Mouse (Mus musculus): Measurements from ENCODE around the gene Ctbp2. TPM values are rescaled to one million over a fixed set of nuclear protein-coding genes. Genes with fewer than 3 reads are reported as not detected.
"Not testable (repeated sequence)": the region's sequence is repeated elsewhere in the genome, so short reads cannot be mapped to it uniquely, and the experiment has no call there.

The Ctbp2 gene
- total RNA-seq, 2 experiments from 2014 or later: 44.5 to 45.0 TPM

- no peak for ATAC-seq (replicated peaks; ENCODE audit: poor library complexity)
These were observed 3.0 kb downstream of the Ctbp2 start for GRCm38 (mm10) chr7:133121080-133121607.

GRCm38 (mm10) chr7:133120221-133120751, 3.9 kb downstream of the Ctbp2 start:
- ATAC-seq (replicated peaks; ENCODE audit: poor library complexity): no peak

GRCm38 (mm10) chr7:133117815-133118214, 6.3 kb downstream of the Ctbp2 start:
- ATAC-seq (replicated peaks; ENCODE audit: poor library complexity): no peak

- no peak for ATAC-seq (replicated peaks; ENCODE audit: poor library complexity)
These were observed 7.6 kb downstream of the Ctbp2 start for GRCm38 (mm10) chr7:133116542-133116941.

DNA sequence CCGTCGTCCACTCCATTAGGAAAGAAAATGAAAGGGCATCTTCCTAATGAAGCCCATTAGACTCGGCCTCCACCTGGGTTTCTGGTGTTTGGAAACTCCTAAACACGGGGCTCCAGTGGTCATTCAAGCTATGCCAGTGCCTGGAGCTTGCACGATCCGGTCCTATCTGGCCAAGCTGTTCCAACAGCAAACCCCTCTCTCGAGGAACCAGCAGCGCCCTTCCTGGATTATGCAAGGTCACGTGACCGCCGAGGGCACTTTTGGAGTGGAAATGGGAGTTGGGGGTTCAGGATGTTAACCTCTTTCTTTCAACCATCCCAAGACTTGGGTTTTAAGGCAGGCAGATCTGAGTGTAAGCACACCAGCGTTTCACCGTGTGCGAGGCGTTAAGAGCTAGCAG, 8.3 kb downstream of the Ctbp2 start:
- ATAC-seq (replicated peaks; ENCODE audit: poor library complexity): peak; percentile 59

DNA sequence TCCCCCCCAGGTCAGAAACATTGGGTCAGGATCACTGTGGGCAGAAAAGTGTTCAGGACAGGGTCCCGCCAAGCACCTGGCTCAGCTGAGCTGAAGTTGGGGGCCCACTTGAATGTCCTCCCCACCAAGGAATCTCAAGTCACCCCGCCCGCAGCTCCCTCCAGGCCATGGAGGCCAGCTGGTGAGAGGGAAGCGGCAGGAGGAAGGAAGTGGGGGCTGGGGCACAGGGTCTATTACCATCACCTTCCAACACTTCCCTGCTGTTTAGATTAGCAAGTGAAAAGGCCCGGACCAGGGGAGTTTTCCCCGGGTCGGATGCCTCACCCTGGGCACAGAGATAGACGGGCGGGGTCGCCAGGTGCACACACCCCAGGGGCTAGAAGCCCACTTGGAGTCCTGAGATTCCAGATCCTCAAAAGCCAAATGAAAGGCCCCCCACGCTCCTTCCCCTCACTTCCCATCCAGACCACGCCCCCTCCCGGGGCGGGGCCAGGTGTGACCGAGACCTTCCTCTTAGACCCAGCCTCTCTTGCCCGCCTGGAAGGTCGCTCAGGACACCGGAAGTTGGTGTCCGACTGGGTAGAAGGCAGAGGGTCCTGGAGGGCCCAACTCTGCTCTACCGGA, 9.2 kb downstream of the Ctbp2 start:
- peak; percentile 79 for ATAC-seq (replicated peaks; ENCODE audit: poor library complexity)

GRCm38 (mm10) chr7:133113185-133113895, 10.8 kb downstream of the Ctbp2 start:
- ATAC-seq (replicated peaks; ENCODE audit: poor library complexity): no peak

DNA sequence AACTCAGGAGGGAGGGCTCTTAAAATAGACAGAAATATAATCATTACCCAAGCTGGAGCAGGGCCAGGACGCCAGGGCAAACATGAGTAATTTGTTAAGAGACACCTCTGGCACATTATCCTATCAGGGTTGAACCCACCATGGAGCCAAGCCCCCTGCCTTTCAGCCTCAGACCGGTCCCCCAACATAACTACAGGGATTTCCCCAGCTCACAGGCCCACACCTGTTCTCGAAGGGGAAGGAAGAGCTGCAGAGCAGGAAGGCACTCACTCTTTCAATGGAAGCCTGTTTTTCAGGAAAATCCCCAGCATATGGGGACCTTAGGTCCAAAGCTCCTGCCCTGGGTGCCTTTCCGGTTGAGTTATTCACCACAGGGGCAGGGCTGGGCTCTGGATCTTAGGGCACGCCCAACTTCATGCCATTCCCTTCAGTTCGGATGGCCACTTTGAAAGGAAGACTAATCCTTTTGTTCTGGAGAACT, 11.8 kb downstream of the Ctbp2 start:
- ATAC-seq (replicated peaks; ENCODE audit: poor library complexity): no peak

GRCm38 (mm10) chr7:133109442-133109841, 14.7 kb downstream of the Ctbp2 start:
- no peak for ATAC-seq (replicated peaks; ENCODE audit: poor library complexity)

- no peak for ATAC-seq (replicated peaks; ENCODE audit: poor library complexity)
These were observed 15.5 kb downstream of the Ctbp2 start for GRCm38 (mm10) chr7:133108695-133109094.

DNA sequence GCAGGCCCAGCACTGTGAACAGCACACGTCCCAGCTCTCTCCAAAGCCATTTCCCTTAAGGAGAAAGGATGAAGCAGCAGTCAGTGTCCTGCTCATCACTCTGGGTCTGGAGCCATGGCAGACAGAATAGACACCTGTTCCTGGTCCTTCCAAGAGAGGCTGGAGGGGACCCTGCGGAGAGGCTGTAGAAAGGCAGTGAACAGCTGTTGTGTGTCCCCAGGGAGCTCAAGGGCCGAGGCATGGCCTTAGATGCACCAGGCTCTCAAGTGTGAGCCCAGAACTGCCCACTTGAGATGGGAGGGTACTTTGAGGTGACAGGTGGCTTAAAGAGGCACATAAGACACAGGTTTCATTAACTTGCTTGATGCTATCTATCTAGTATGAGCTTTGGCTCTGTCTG, 21.6 kb downstream of the Ctbp2 start:
- ATAC-seq (replicated peaks; ENCODE audit: poor library complexity): no peak

DNA sequence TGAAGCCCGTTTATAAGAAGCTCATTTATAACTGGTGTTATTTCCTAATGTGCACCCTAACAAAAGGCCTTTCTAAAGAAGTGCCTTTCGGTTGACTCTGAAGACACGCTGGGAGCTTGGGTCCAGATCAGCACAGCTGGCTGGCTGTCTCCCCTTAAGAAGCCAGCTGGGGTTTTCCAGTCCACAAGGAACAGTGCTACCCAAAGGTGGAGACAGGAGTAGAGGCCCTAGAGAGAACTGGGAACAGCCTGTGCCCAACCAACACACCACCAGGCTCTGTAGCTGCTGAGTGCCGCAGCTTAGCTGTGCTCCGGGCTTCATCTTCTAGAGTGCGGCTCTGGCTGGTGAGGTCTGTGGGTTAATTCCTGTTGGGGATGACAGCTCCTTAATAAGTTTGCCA, 23.1 kb downstream of the Ctbp2 start:
- no peak for ATAC-seq (replicated peaks; ENCODE audit: poor library complexity)

DNA sequence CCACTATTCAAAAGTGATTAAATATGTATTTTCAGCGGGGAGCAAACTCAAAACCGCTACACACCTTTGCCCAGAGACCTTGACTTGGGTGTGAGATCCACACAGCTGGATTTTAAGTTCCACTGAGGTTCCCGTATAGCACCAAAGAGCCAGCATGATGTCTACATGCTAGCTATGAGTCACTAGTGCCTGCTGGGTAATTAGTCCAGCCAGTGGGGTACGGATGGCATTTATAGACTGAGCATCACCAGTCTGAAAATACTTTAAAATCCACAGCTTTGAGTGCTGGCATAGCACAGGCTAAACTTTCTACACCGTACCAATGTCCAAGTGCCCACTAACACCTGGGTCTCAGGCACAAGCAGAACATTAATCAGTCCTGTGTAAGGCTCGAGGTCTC, 24.0 kb downstream of the Ctbp2 start:
- no peak for ATAC-seq (replicated peaks; ENCODE audit: poor library complexity)

- no peak for ATAC-seq (replicated peaks; ENCODE audit: poor library complexity)
These were observed 24.9 kb downstream of the Ctbp2 start for GRCm38 (mm10) chr7:133099266-133099665.

- ATAC-seq (replicated peaks; ENCODE audit: poor library complexity): no peak
These were observed 25.9 kb downstream of the Ctbp2 start for GRCm38 (mm10) chr7:133098118-133098793.

GRCm38 (mm10) chr7:133095610-133096009, 28.5 kb downstream of the Ctbp2 start:
- not testable (repeated sequence) for ATAC-seq (replicated peaks; ENCODE audit: poor library complexity)

GRCm38 (mm10) chr7:133094711-133095495, 29.3 kb downstream of the Ctbp2 start:
- ATAC-seq (replicated peaks; ENCODE audit: poor library complexity): no peak

DNA sequence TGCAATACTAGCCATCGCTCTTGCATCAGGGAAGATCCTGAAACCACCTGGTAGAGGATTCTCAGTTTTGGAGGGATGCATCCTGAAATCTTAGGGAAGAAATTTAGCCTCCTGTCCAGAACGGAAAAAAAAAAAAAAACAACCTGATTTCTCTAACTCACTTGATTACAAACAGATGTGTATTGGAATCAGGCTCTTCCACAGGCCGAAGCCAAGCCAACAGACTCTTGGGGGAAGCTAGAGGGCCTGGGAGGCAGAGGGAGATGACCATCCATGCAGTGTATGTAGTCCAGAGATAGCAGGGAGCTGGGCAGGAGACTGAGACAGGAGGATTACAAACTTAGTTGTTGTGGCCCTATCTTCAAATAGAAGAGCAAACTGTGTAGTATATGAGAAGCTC, 30.0 kb downstream of the Ctbp2 start:
- ATAC-seq (replicated peaks; ENCODE audit: poor library complexity): no peak

GRCm38 (mm10) chr7:133093731-133094130, 30.4 kb downstream of the Ctbp2 start:
- ATAC-seq (replicated peaks; ENCODE audit: poor library complexity): no peak

DNA sequence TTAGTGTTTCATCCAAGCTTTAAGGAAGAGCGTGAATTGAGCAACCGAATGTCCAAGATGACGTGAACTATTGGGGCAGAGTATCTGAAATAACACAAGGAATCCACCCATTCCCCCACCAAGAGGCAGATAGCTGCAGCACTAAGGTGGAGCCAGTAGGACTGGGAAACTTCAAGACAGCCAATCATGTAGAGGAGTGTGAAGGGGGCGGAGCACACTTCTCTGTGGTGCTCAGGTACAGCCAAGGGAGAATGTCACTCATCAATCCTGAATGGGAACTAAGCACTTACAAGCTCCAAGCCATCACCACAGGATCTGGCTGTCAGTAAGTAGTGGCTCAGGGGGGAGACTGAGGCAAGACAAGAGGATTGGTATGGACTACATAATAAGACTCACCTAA, 33.5 kb downstream of the Ctbp2 start:
- no peak for ATAC-seq (replicated peaks; ENCODE audit: poor library complexity)
